Mouse (Mus musculus): ENCODE results near the gene Rhbdd3. TPM values are rescaled to one million over a fixed set of nuclear protein-coding genes. Genes with fewer than 3 reads are reported as not detected.

Rhbdd3 gene
- polyA plus RNA-seq, 1 experiment: 26.4 TPM

DNA sequence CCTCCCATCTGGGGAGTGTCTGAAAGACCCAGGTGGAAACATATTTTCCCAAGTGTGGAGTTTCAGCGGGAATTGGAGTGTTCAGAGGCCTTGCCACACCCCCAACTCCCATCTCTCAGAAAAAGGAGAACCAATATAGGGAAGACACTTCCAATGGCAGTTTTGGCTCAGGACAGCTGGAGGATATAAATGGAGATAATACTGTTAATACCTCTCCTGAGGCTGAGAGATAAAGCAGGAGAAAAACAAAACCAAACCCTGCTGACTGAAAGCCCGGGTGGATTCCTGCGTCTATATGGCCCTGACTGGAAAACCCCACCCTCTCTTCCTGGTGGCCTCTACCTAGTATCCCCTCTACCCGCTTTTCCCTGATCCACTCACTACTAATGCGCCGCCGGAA is 3.7 kb downstream of the Rhbdd3 start:
- no peak for TF ChIP-seq CTCF (conservative IDR thresholded peaks at IDR 0.05; ENCODE audit: insufficient read depth, insufficient read length, low read depth, low read length)
- no peak for TF ChIP-seq POLR2A (IDR thresholded peaks at IDR 0.05; ENCODE audit: low read depth, low read length)
- no peak for DNase-seq
- Histone ChIP-seq H3K4me1 (ENCODE audit: control insufficient read depth, insufficient read depth, low read length) (peaks cover 3% of the 10 kb centered on the region; the same call in 1 of the 2 replicates), H3K27ac (ENCODE audit: insufficient read depth, low read depth, low read length) (no peak overlapping the region), H3K4me3 (ENCODE audit: insufficient read depth, low read depth, low read length) (no peak overlapping the region), H3K36me3 (ENCODE audit: control insufficient read depth, insufficient read depth, low read length) (no peaks in the 10 kb centered on the region), H3K27me3 (replicated peaks; ENCODE audit: control insufficient read depth, insufficient read depth, low read length) (no peaks in the 10 kb centered on the region)
- WGBS: 93% methylated on average over 7 of the region's 7 CpGs

DNA sequence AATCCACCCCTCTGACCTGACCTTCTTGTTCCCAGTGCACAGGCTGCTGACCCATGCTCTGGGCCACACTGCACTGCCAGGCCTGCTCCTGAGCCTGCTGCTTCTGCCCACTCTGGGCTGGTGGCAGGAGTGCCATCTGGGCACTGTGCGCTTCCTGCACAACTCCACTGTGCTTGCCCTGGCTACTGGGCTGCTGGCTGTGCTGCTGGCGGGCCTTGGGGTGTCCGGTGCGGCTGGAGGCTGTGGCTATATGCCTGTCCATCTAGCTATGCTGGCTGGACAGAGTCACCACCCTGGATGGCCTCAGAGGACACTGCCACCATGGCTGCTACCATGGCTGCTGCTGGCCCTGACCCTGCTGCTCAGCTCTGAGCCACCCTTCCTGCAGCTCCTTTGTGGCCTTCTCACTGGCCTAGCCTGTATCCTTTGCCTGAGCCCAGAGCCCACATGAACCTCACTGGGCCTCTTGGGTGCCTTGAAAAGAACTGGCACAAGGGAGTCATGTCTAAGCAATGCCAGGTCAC is 5.3 kb downstream of the Rhbdd3 start:
- TF ChIP-seq CTCF (conservative IDR thresholded peaks at IDR 0.05; ENCODE audit: insufficient read depth, insufficient read length, low read depth, low read length): no peak
- no peak for TF ChIP-seq POLR2A (IDR thresholded peaks at IDR 0.05; ENCODE audit: low read depth, low read length)
- no peak for DNase-seq
- no peaks in the 10 kb centered on the region for H3K4me1 ChIP-seq (ENCODE audit: control insufficient read depth, insufficient read depth, low read length)
- no peaks in the 10 kb centered on the region for H3K27me3 ChIP-seq (replicated peaks; ENCODE audit: control insufficient read depth, insufficient read depth, low read length)
- no peaks in the 10 kb centered on the region for H3K36me3 ChIP-seq (ENCODE audit: control insufficient read depth, insufficient read depth, low read length)
- WGBS: 99% methylated on average over 4 of the region's 4 CpGs
- no peak overlapping the region for H3K4me3 ChIP-seq (ENCODE audit: insufficient read depth, low read depth, low read length)
- H3K27ac ChIP-seq (ENCODE audit: insufficient read depth, low read depth, low read length): no peak overlapping the region

DNA sequence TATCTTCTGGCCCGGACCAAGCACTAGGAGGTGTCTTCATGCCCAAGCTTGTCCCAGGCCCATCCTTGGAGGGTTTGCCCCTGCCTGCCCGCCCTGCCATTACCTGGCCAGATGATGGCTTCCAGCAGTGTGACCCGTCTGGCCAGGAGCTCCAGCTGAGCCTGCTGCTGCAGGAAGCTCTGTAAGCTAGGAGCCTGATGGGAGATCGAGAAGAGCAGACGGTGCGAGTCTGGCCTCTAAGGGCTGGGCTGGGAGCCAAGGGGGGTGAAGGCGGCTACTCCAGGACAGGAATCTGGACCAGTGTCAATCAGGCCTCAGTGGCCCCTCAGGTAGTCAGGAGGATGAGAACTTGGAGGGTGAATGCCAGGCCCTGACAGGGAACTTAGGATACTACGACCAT is 10.7 kb downstream of the Rhbdd3 start:
- 75% methylated on average over 8 of the region's 8 CpGs for WGBS
- H3K27me3 ChIP-seq (replicated peaks; ENCODE audit: control insufficient read depth, insufficient read depth, low read length): no peaks in the 10 kb centered on the region
- DNase-seq: no peak
- no peak overlapping the region for H3K27ac ChIP-seq (ENCODE audit: insufficient read depth, low read depth, low read length)
- H3K4me3 ChIP-seq (ENCODE audit: insufficient read depth, low read depth, low read length): no peak overlapping the region
- H3K36me3 ChIP-seq (ENCODE audit: control insufficient read depth, insufficient read depth, low read length): no peaks in the 10 kb centered on the region
- TF ChIP-seq POLR2A (IDR thresholded peaks at IDR 0.05; ENCODE audit: low read depth, low read length) (no peak), CTCF (conservative IDR thresholded peaks at IDR 0.05; ENCODE audit: insufficient read depth, insufficient read length, low read depth, low read length) (no peak)
- no peaks in the 10 kb centered on the region for H3K4me1 ChIP-seq (ENCODE audit: control insufficient read depth, insufficient read depth, low read length)

DNA sequence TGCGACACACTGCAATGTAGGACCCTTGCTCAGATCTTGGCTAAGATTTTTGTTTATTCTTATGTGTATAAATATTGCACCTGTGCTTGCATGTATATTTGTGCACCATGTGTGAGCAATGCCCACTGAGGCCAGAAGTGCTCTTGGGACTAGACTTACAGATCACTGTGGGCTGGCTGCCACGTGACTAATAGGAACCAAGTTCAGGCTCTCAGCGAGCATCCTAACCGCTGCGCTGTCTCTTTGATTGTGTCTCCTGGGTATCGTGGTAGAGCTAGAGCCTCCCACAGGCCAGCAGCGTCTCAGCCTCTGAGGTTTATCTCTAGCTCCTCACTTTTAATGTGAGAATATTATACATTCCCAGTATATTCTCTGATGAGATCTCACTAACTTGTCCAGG is 14.9 kb downstream of the Rhbdd3 start:
- TF ChIP-seq POLR2A (IDR thresholded peaks at IDR 0.05; ENCODE audit: low read depth, low read length) (no peak), CTCF (conservative IDR thresholded peaks at IDR 0.05; ENCODE audit: insufficient read depth, insufficient read length, low read depth, low read length) (no peak)
- DNase-seq: no peak
- Histone ChIP-seq H3K27ac (ENCODE audit: insufficient read depth, low read depth, low read length) (no peak overlapping the region), H3K4me1 (ENCODE audit: control insufficient read depth, insufficient read depth, low read length) (no peaks in the 10 kb centered on the region), H3K4me3 (ENCODE audit: insufficient read depth, low read depth, low read length) (no peak overlapping the region), H3K36me3 (ENCODE audit: control insufficient read depth, insufficient read depth, low read length) (no peaks in the 10 kb centered on the region), H3K27me3 (replicated peaks; ENCODE audit: control insufficient read depth, insufficient read depth, low read length) (no peaks in the 10 kb centered on the region)
- WGBS: 95% methylated on average over 7 of the region's 7 CpGs

DNA sequence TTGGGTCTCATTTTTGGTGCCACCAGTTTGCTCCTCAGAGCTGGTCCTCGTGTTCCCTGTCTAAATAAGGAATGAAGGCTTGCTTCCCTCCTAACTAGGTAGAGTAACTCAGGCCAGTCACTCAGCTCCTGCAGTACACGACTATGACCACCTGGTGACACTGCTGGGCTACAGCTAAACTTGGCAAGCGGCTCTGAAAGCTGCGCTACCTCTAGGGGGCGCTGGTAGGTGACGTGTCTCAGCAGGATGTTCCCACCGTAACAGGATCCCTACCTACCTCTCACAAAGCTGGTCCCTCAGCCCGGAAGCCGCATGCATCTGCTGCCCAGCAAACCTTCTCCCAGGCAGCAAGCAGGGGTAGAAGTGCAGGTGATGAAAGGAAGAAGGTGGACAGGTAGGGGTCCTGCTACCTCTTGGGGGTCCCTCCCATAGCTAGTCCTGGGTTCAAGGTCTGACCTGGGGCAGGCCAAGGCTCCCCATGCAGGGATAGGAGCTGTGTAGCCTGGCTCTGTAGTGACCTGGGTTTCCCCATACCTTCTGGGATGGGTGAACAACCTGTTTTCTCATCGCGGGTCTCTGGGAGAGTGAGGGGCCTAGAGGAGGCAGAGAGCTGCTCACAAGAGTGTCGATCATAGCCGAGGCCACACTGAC is 16.3 kb downstream of the Rhbdd3 start:
- TF ChIP-seq CTCF (conservative IDR thresholded peaks at IDR 0.05; ENCODE audit: insufficient read depth, insufficient read length, low read depth, low read length) (peak; percentile 100; the same call in 1 of the 2 replicates), POLR2A (IDR thresholded peaks at IDR 0.05; ENCODE audit: low read depth, low read length) (no peak)
- no peak overlapping the region for H3K27ac ChIP-seq (ENCODE audit: insufficient read depth, low read depth, low read length)
- no peak overlapping the region for H3K4me3 ChIP-seq (ENCODE audit: insufficient read depth, low read depth, low read length)
- no peaks in the 10 kb centered on the region for H3K36me3 ChIP-seq (ENCODE audit: control insufficient read depth, insufficient read depth, low read length)
- DNase-seq: peak; percentile 90
- no peaks in the 10 kb centered on the region for H3K4me1 ChIP-seq (ENCODE audit: control insufficient read depth, insufficient read depth, low read length)
- no peaks in the 10 kb centered on the region for H3K27me3 ChIP-seq (replicated peaks; ENCODE audit: control insufficient read depth, insufficient read depth, low read length)
- 27% methylated on average over 13 of the region's 13 CpGs for WGBS

DNA sequence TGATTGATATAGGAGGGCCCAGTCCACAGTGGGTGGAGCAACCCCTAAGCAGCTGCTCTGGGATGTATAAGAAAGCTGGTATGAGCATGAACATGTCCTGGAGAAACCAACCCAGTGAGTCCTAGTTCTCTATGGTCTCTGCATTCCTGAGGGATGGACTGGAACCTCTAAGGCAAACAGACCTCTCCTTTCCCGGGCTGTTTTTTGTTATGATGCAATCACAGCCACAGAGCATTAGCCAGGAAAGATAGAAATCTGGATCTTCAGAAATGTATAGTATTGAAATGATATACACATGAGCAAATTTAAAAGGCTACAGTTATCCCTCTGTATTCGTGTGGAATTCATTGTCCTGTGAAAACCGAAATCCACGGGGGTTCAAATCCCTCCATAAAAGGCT is 27.0 kb downstream of the Rhbdd3 start:
- no peak for DNase-seq
- WGBS: 84% methylated on average over 4 of the region's 4 CpGs
- no peaks in the 10 kb centered on the region for H3K36me3 ChIP-seq (ENCODE audit: control insufficient read depth, insufficient read depth, low read length)
- H3K4me1 ChIP-seq (ENCODE audit: control insufficient read depth, insufficient read depth, low read length): no peaks in the 10 kb centered on the region
- H3K27me3 ChIP-seq (replicated peaks; ENCODE audit: control insufficient read depth, insufficient read depth, low read length): no peaks in the 10 kb centered on the region
- H3K4me3 ChIP-seq (ENCODE audit: insufficient read depth, low read depth, low read length): no peak overlapping the region
- H3K27ac ChIP-seq (ENCODE audit: insufficient read depth, low read depth, low read length): no peak overlapping the region
- TF ChIP-seq CTCF (conservative IDR thresholded peaks at IDR 0.05; ENCODE audit: insufficient read depth, insufficient read length, low read depth, low read length) (no peak), POLR2A (IDR thresholded peaks at IDR 0.05; ENCODE audit: low read depth, low read length) (no peak)

DNA sequence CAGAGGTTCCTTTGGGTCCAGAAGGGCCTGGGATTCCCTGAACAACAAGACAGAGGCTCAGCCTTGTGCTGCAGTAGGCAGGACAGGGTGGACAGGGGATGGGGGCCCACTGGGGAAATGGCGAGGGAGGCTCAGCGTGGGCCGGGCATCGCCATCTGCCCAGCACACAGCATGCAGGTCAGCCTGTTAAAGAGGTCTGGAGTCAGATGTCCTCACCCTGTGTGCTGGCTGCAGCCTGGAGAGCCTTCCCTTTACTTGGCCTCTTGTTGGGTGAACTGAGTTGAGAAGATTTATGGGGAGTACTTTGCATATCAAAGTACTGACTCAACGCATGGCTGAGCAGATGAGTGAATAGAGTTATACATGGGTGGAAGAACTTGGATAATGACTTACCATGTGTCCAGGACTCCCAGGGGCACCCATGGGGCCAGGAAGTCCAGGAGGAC is 30.3 kb downstream of the Rhbdd3 start:
- no peaks in the 10 kb centered on the region for H3K4me1 ChIP-seq (ENCODE audit: control insufficient read depth, insufficient read depth, low read length)
- WGBS: 34% methylated on average over 5 of the region's 5 CpGs
- H3K27ac ChIP-seq (ENCODE audit: insufficient read depth, low read depth, low read length): no peak overlapping the region
- H3K4me3 ChIP-seq (ENCODE audit: insufficient read depth, low read depth, low read length): no peak overlapping the region
- TF ChIP-seq CTCF (conservative IDR thresholded peaks at IDR 0.05; ENCODE audit: insufficient read depth, insufficient read length, low read depth, low read length) (no peak), POLR2A (IDR thresholded peaks at IDR 0.05; ENCODE audit: low read depth, low read length) (no peak)
- H3K36me3 ChIP-seq (ENCODE audit: control insufficient read depth, insufficient read depth, low read length): no peaks in the 10 kb centered on the region
- DNase-seq: no peak
- H3K27me3 ChIP-seq (replicated peaks; ENCODE audit: control insufficient read depth, insufficient read depth, low read length): no peaks in the 10 kb centered on the region

Measured in kidney, adult 2 months (tissue).